Mouse (Mus musculus): ENCODE data around the gene Ssbp4. TPM values are rescaled to one million over a fixed set of nuclear protein-coding genes. Genes with fewer than 3 reads are reported as not detected.
A peak's percentile ranks its signal among the peaks of the same experiment; 100 is the strongest.

The Ssbp4 gene
- polyA plus RNA-seq, 1 experiment from 2014 or later: 188 TPM

- no peak for ATAC-seq (replicated peaks; ENCODE audit: low FRiP score, low read depth)
- Histone ChIP-seq H3K27me3 (ENCODE audit: insufficient read depth, low read length) (no peaks in the 10 kb centered on the region), H3K4me1 (replicated peaks; ENCODE audit: insufficient read depth, low read length) (no peaks in the 10 kb centered on the region), H3K4me2 (ENCODE audit: low read length) (no peak overlapping the region), H3K4me3 (replicated peaks; ENCODE audit: low read depth, low read length) (no peak overlapping the region), H3K36me3 (ENCODE audit: insufficient read depth, low read length) (no peaks in the 10 kb centered on the region), H3K9me3 (replicated peaks; ENCODE audit: low read length) (no peaks in the 10 kb centered on the region), H3K9ac (ENCODE audit: low read depth, low read length) (0 out of 2 replicates have a peak overlapping the region, but pooled peaks have one; percentile 14), H3K27ac (no peak overlapping the region)
- WGBS: 85% methylated on average over 11 of the region's 11 CpGs
- DNase-seq (ENCODE audit: low spot score): no peak
- no peak for TF ChIP-seq CTCF (IDR thresholded peaks at IDR 0.05; ENCODE audit: low read depth)
Observed at GRCm38 (mm10) chr8:70617985-70618384, 9.3 kb upstream of the Ssbp4 start.

GRCm38 (mm10) chr8:70616645-70617044 lies 8.0 kb upstream of the Ssbp4 start:
- H3K27ac ChIP-seq: no peak overlapping the region
- no peaks in the 10 kb centered on the region for H3K9me3 ChIP-seq (replicated peaks; ENCODE audit: low read length)
- H3K36me3 ChIP-seq (ENCODE audit: insufficient read depth, low read length): no peaks in the 10 kb centered on the region
- ATAC-seq (replicated peaks; ENCODE audit: low FRiP score, low read depth) (no peak), DNase-seq (ENCODE audit: low spot score) (no peak)
- H3K4me2 ChIP-seq (ENCODE audit: low read length): no peak overlapping the region
- 50% methylated on average over 11 of the region's 11 CpGs for WGBS
- no peak overlapping the region for H3K9ac ChIP-seq (ENCODE audit: low read depth, low read length)
- no peaks in the 10 kb centered on the region; the same call in 1 of the 2 replicates for H3K4me1 ChIP-seq (replicated peaks; ENCODE audit: insufficient read depth, low read length)
- no peak for TF ChIP-seq CTCF (IDR thresholded peaks at IDR 0.05; ENCODE audit: low read depth)
- no peaks in the 10 kb centered on the region for H3K27me3 ChIP-seq (ENCODE audit: insufficient read depth, low read length)
- H3K4me3 ChIP-seq (replicated peaks; ENCODE audit: low read depth, low read length): no peak overlapping the region

GRCm38 (mm10) chr8:70615894-70616293 lies 7.2 kb upstream of the Ssbp4 start, which contains the start of gene Lrrc25:
Gene Lrrc25, plus strand, starts transcription at chr8:70616155.
- Histone ChIP-seq H3K4me3 (replicated peaks; ENCODE audit: low read depth, low read length) (no peak within 1 kb of the TSS), H3K9me3 (replicated peaks; ENCODE audit: low read length) (no peaks in the 10 kb centered on the region), H3K27ac (no peak within 1 kb of the TSS), H3K36me3 (ENCODE audit: insufficient read depth, low read length) (no peaks in the 10 kb centered on the region), H3K27me3 (ENCODE audit: insufficient read depth, low read length) (no peaks in the 10 kb centered on the region), H3K4me1 (replicated peaks; ENCODE audit: insufficient read depth, low read length) (no peaks in the 10 kb centered on the region; the same call in 1 of the 2 replicates), H3K4me2 (ENCODE audit: low read length) (no peak within 1 kb of the TSS), H3K9ac (ENCODE audit: low read depth, low read length) (no peak within 1 kb of the TSS)
- DNase-seq (ENCODE audit: low spot score) (no peak), ATAC-seq (replicated peaks; ENCODE audit: low FRiP score, low read depth) (no peak)
- TF ChIP-seq CTCF (IDR thresholded peaks at IDR 0.05; ENCODE audit: low read depth): no peak
- WGBS: 76% methylated on average over 3 of the region's 3 CpGs

GRCm38 (mm10) chr8:70615281-70615680 lies 6.6 kb upstream of the Ssbp4 start:
- Histone ChIP-seq H3K4me2 (ENCODE audit: low read length) (no peak overlapping the region), H3K27me3 (ENCODE audit: insufficient read depth, low read length) (no peaks in the 10 kb centered on the region), H3K27ac (no peak overlapping the region), H3K4me1 (replicated peaks; ENCODE audit: insufficient read depth, low read length) (no peaks in the 10 kb centered on the region; the same call in 1 of the 2 replicates), H3K4me3 (replicated peaks; ENCODE audit: low read depth, low read length) (no peak overlapping the region), H3K36me3 (ENCODE audit: insufficient read depth, low read length) (no peaks in the 10 kb centered on the region), H3K9me3 (replicated peaks; ENCODE audit: low read length) (no peaks in the 10 kb centered on the region), H3K9ac (ENCODE audit: low read depth, low read length) (no peak overlapping the region)
- DNase-seq (ENCODE audit: low spot score) (no peak), ATAC-seq (replicated peaks; ENCODE audit: low FRiP score, low read depth) (no peak)
- TF ChIP-seq CTCF (IDR thresholded peaks at IDR 0.05; ENCODE audit: low read depth): no peak
- WGBS: 77% methylated on average over 8 of the region's 8 CpGs

- ATAC-seq (replicated peaks; ENCODE audit: low FRiP score, low read depth): no peak
- H3K27ac ChIP-seq: peak overlapping the region; percentile 16; the same call in 1 of the 2 replicates
- no peaks in the 10 kb centered on the region for H3K9me3 ChIP-seq (replicated peaks; ENCODE audit: low read length)
- DNase-seq (ENCODE audit: low spot score): no peak
- WGBS: 61% methylated on average over 5 of the region's 5 CpGs
- H3K36me3 ChIP-seq (ENCODE audit: insufficient read depth, low read length): no peaks in the 10 kb centered on the region
- H3K4me2 ChIP-seq (ENCODE audit: low read length): no peak overlapping the region
- no peak overlapping the region for H3K4me3 ChIP-seq (replicated peaks; ENCODE audit: low read depth, low read length)
- no peaks in the 10 kb centered on the region; the same call in 1 of the 2 replicates for H3K4me1 ChIP-seq (replicated peaks; ENCODE audit: insufficient read depth, low read length)
- TF ChIP-seq CTCF (IDR thresholded peaks at IDR 0.05; ENCODE audit: low read depth): no peak
- H3K9ac ChIP-seq (ENCODE audit: low read depth, low read length): no peak overlapping the region
- H3K27me3 ChIP-seq (ENCODE audit: insufficient read depth, low read length): no peaks in the 10 kb centered on the region
Observed at GRCm38 (mm10) chr8:70614469-70614868, 5.8 kb upstream of the Ssbp4 start.

- TF ChIP-seq CTCF (IDR thresholded peaks at IDR 0.05; ENCODE audit: low read depth): no peak
- Histone ChIP-seq H3K9ac (ENCODE audit: low read depth, low read length) (no peak overlapping the region), H3K4me1 (replicated peaks; ENCODE audit: insufficient read depth, low read length) (peaks cover 4% of the 10 kb centered on the region; the same call in 1 of the 2 replicates), H3K27me3 (ENCODE audit: insufficient read depth, low read length) (no peaks in the 10 kb centered on the region), H3K27ac (no peak overlapping the region), H3K4me3 (replicated peaks; ENCODE audit: low read depth, low read length) (no peak overlapping the region), H3K4me2 (ENCODE audit: low read length) (no peak overlapping the region), H3K9me3 (replicated peaks; ENCODE audit: low read length) (no peaks in the 10 kb centered on the region), H3K36me3 (ENCODE audit: insufficient read depth, low read length) (no peaks in the 10 kb centered on the region)
- DNase-seq (ENCODE audit: low spot score) (no peak), ATAC-seq (replicated peaks; ENCODE audit: low FRiP score, low read depth) (no peak)
- whole genome bisulfite sequencing: 5% methylated on average over 1 of the region's 1 CpGs
Observed at GRCm38 (mm10) chr8:70613763-70614162, 5.1 kb upstream of the Ssbp4 start.

- Histone ChIP-seq H3K4me3 (replicated peaks; ENCODE audit: low read depth, low read length) (peak overlapping the region; percentile 37), H3K4me2 (ENCODE audit: low read length) (peak overlapping the region; percentile 93), H3K27me3 (ENCODE audit: insufficient read depth, low read length) (no peaks in the 10 kb centered on the region), H3K9me3 (replicated peaks; ENCODE audit: low read length) (no peaks in the 10 kb centered on the region), H3K9ac (ENCODE audit: low read depth, low read length) (peak overlapping the region; percentile 56; the same call in 1 of the 2 replicates), H3K36me3 (ENCODE audit: insufficient read depth, low read length) (no peaks in the 10 kb centered on the region), H3K27ac (peak overlapping the region; percentile 64), H3K4me1 (replicated peaks; ENCODE audit: insufficient read depth, low read length) (peaks cover 8% of the 10 kb centered on the region; the same call in 1 of the 2 replicates)
- ATAC-seq (replicated peaks; ENCODE audit: low FRiP score, low read depth) (no peak), DNase-seq (ENCODE audit: low spot score) (peak; percentile 79)
- under 1% methylated on average over 6 of the region's 6 CpGs for WGBS
- TF ChIP-seq CTCF (IDR thresholded peaks at IDR 0.05; ENCODE audit: low read depth): peak; percentile 97
Observed at GRCm38 (mm10) chr8:70611849-70612248, 3.2 kb upstream of the Ssbp4 start.

All from kidney, postnatal 0 days (tissue).